In the genomic region with DNA sequence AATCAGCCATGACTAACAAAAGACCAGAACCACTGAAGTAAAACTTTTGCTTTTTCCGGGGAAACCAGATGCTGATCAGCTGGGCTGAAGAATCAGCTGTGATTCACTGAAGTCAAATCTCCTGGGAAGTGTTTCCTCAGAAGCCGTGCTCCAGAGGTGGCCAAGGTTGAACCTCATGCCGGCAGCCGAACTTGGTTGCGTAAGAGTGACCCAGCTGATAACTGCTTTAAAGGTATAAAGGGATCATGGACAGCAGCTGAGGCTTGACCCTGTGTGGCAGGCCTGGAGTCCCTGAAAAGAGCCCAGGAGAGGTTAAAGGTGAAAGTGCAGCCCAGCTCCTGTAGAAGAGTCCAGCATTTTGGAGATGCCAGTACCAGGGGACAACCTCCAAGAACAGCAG, we compare ENCODE assay signal across 9 mouse cellular contexts. TPM values are rescaled to one million over a fixed set of nuclear protein-coding genes. Genes with fewer than 3 reads are reported as not detected.
DNase-seq lines count a peak whose midpoint lies in the region; ATAC-seq and TF ChIP-seq lines count a peak whose summit lies in the region.
"Had no signal": no experiment of that assay in that cellular context is flagged by ENCODE, and none has a peak within 500 bp of the region (broad histone marks: within the 10 kb centered on the region; RNA-seq: fewer than 3 reads in every experiment).

No protein-coding gene starts in this region.

- no peak overlapping the region for H3K4me2 ChIP-seq in kidney, embryonic 15.5 days
- no peak overlapping the region for H3K4me2 ChIP-seq in intestine, postnatal 0 days (replicated peaks; ENCODE audit: low read depth)
- no peak overlapping the region for H3K4me2 ChIP-seq in stomach, embryonic 16.5 days (ENCODE audit: low read depth, low read length)

- 71% methylated on average over 5 of the region's 5 CpGs for WGBS in kidney, embryonic 15.5 days
- WGBS in intestine, postnatal 0 days: 31% methylated on average over 5 of the region's 5 CpGs
- WGBS in stomach, embryonic 16.5 days: 58% methylated on average over 5 of the region's 5 CpGs

- DNase-seq in gastrocnemius, adult 18-20 months (ENCODE audit: low spot score): peak; percentile 64
- DNase-seq in gastrocnemius, postnatal 14 days: no peak
- peak; percentile 33 to 62 for DNase-seq in kidney, postnatal 36 days
- no peak for DNase-seq in testis, postnatal 10 days (ENCODE audit: low spot score)
- DNase-seq in embryo, embryonic 11 days: no peak
- DNase-seq: cerebellum, adult 9-10 months had no signal

- TF ChIP-seq CTCF in intestine, postnatal 0 days (IDR thresholded peaks at IDR 0.05; ENCODE audit: low read depth): no peak

- H3K9ac ChIP-seq in kidney, embryonic 15.5 days: no peak overlapping the region
- H3K9ac ChIP-seq in intestine, postnatal 0 days (ENCODE audit: low read depth, low read length): no peak overlapping the region
- 0 out of 2 replicates have a peak overlapping the region, but pooled peaks have one; percentile 5 for H3K9ac ChIP-seq in stomach, embryonic 16.5 days (ENCODE audit: low read length)

- no peak overlapping the region for H3K4me3 ChIP-seq in kidney, embryonic 15.5 days (replicated peaks)
- no peak overlapping the region for H3K4me3 ChIP-seq in intestine, postnatal 0 days (ENCODE audit: low read depth, low read length)
- H3K4me3 ChIP-seq in stomach, embryonic 16.5 days (replicated peaks; ENCODE audit: low read length): no peak overlapping the region

- H3K9me3 ChIP-seq in kidney, embryonic 15.5 days (replicated peaks): no peaks in the 10 kb centered on the region
- no peaks in the 10 kb centered on the region for H3K9me3 ChIP-seq in intestine, postnatal 0 days (ENCODE audit: control insufficient read depth)
- H3K9me3 ChIP-seq in stomach, embryonic 16.5 days (replicated peaks; ENCODE audit: control insufficient read depth, low read length): no peaks in the 10 kb centered on the region

- no peaks in the 10 kb centered on the region for H3K36me3 ChIP-seq in kidney, embryonic 15.5 days
- H3K36me3 ChIP-seq in intestine, postnatal 0 days (ENCODE audit: control insufficient read depth, insufficient read depth): no peaks in the 10 kb centered on the region
- no peaks in the 10 kb centered on the region for H3K36me3 ChIP-seq in stomach, embryonic 16.5 days (ENCODE audit: control insufficient read depth, insufficient read depth, low read length)

- intact Hi-C loops in gastrocnemius, postnatal 14 days (cut with DNase I; ENCODE audit: low total_unique reads): no loop called here

- peaks cover 28% of the 10 kb centered on the region for H3K4me1 ChIP-seq in kidney, embryonic 15.5 days
- no peaks in the 10 kb centered on the region; the same call in 1 of the 2 replicates for H3K4me1 ChIP-seq in intestine, postnatal 0 days (replicated peaks; ENCODE audit: control insufficient read depth, insufficient read depth, low read length)
- peaks cover 15% of the 10 kb centered on the region for H3K4me1 ChIP-seq in stomach, embryonic 16.5 days (ENCODE audit: control insufficient read depth, insufficient read depth, low read length)

- no peaks in the 10 kb centered on the region for H3K27me3 ChIP-seq in kidney, embryonic 15.5 days
- no peaks in the 10 kb centered on the region for H3K27me3 ChIP-seq in intestine, postnatal 0 days (replicated peaks; ENCODE audit: control insufficient read depth, insufficient read depth, low read length)
- no peaks in the 10 kb centered on the region for H3K27me3 ChIP-seq in stomach, embryonic 16.5 days (ENCODE audit: control insufficient read depth, insufficient read depth, low read length)

- no peak overlapping the region for H3K27ac ChIP-seq in kidney, embryonic 15.5 days
- H3K27ac ChIP-seq in intestine, postnatal 0 days (ENCODE audit: low read depth, low read length): peak overlapping the region; percentile 24; the same call in 1 of the 2 replicates
- peak overlapping the region; percentile 34; the same call in 1 of the 2 replicates for H3K27ac ChIP-seq in stomach, embryonic 16.5 days (ENCODE audit: low read length)

- no peak for ATAC-seq in kidney, embryonic 15.5 days (replicated peaks; ENCODE audit: low FRiP score)
- no peak; the same call in 1 of the 2 replicates for ATAC-seq in intestine, postnatal 0 days
- no peak for ATAC-seq in stomach, embryonic 16.5 days (ENCODE audit: insufficient read depth, low FRiP score)

RNA-seq across cellular contexts. Expression of a gene that starts 3.9 kb away (rescaled TPM):
- 10 to 100 TPM in 1 of 2 experiments, 1 to 10 TPM in 1; 9.0 to 28.2 TPM for total RNA-seq in gastrocnemius, adult 18-20 months (2021)
- total RNA-seq in gastrocnemius, postnatal 14 days (2021): 100 to 1,000 TPM in 1 of 2 experiments, 10 to 100 TPM in 1; 54.6 to 180 TPM
- 4.2 and 4.7 TPM in 2 replicates for polyA plus RNA-seq in kidney, embryonic 15.5 days (2015; fragmentation: Nextera tagmentation; extraction: Ambion mirVana)
- 1.3 and 1.8 TPM in 2 replicates for polyA plus RNA-seq in intestine, postnatal 0 days (2015; fragmentation: Nextera tagmentation; extraction: Ambion mirVana)
- polyA plus RNA-seq in stomach, embryonic 16.5 days (2015; fragmentation: Nextera tagmentation; extraction: Ambion mirVana): 2.7 and 3.9 TPM in 2 replicates

RNA-seq across cellular contexts. Expression of a gene that starts 8.4 kb away (rescaled TPM):
- total RNA-seq in gastrocnemius, adult 18-20 months (2021): 100 to 1,000 TPM; 150 to 187 TPM
- total RNA-seq in gastrocnemius, postnatal 14 days (2021): 100 to 1,000 TPM; 214 to 276 TPM
- polyA plus RNA-seq in kidney, embryonic 15.5 days (2015; fragmentation: Nextera tagmentation; extraction: Ambion mirVana): 1,170 and 1,259 TPM in 2 replicates
- 2,493 and 2,543 TPM in 2 replicates for polyA plus RNA-seq in intestine, postnatal 0 days (2015; fragmentation: Nextera tagmentation; extraction: Ambion mirVana)
- polyA plus RNA-seq in stomach, embryonic 16.5 days (2015; fragmentation: Nextera tagmentation; extraction: Ambion mirVana): 2,126 and 2,216 TPM in 2 replicates

RNA-seq across cellular contexts. Expression of a gene that starts 23.3 kb away (rescaled TPM):
- total RNA-seq in gastrocnemius, adult 18-20 months (2021): 10 to 100 TPM; 12.3 to 15.3 TPM
- 10 to 100 TPM; 21.6 to 24.0 TPM for total RNA-seq in gastrocnemius, postnatal 14 days (2021)
- polyA plus RNA-seq in kidney, embryonic 15.5 days (2015; fragmentation: Nextera tagmentation; extraction: Ambion mirVana): 19.4 and 22.8 TPM in 2 replicates
- polyA plus RNA-seq in intestine, postnatal 0 days (2015; fragmentation: Nextera tagmentation; extraction: Ambion mirVana): 11.7 and 12.5 TPM in 2 replicates
- polyA plus RNA-seq in stomach, embryonic 16.5 days (2015; fragmentation: Nextera tagmentation; extraction: Ambion mirVana): 32.9 TPM in 2 replicates

RNA-seq across cellular contexts. Expression of a gene that starts 43.3 kb away (rescaled TPM):
- total RNA-seq in gastrocnemius, adult 18-20 months (2021): 10 to 100 TPM; 44.1 to 49.5 TPM
- total RNA-seq in gastrocnemius, postnatal 14 days (2021): 10 to 100 TPM; 43.4 to 44.6 TPM
- polyA plus RNA-seq in kidney, embryonic 15.5 days (2015; fragmentation: Nextera tagmentation; extraction: Ambion mirVana): 75.9 and 77.2 TPM in 2 replicates
- 31.1 and 31.6 TPM in 2 replicates for polyA plus RNA-seq in intestine, postnatal 0 days (2015; fragmentation: Nextera tagmentation; extraction: Ambion mirVana)
- 59.5 and 62.4 TPM in 2 replicates for polyA plus RNA-seq in stomach, embryonic 16.5 days (2015; fragmentation: Nextera tagmentation; extraction: Ambion mirVana)

RNA-seq across cellular contexts. Expression of a gene that starts 45.2 kb away (rescaled TPM):
- total RNA-seq in gastrocnemius, adult 18-20 months (2021): 1 to 10 TPM; 4.6 to 8.3 TPM
- total RNA-seq in gastrocnemius, postnatal 14 days (2021): 1 to 10 TPM; 5.0 to 6.4 TPM
- polyA plus RNA-seq in kidney, embryonic 15.5 days (2015; fragmentation: Nextera tagmentation; extraction: Ambion mirVana): 16.2 and 17.7 TPM in 2 replicates
- polyA plus RNA-seq in intestine, postnatal 0 days (2015; fragmentation: Nextera tagmentation; extraction: Ambion mirVana): 10.0 and 10.4 TPM in 2 replicates
- 10.7 and 10.8 TPM in 2 replicates for polyA plus RNA-seq in stomach, embryonic 16.5 days (2015; fragmentation: Nextera tagmentation; extraction: Ambion mirVana)

Comparison
In these comparisons a context has a peak if more than half of its experiments do, and no peak if none do; other contexts are left out.
1. DNase-seq: peak in gastrocnemius, adult 18-20 months (single experiment) and kidney, postnatal 36 days (2 of 2); none in gastrocnemius, postnatal 14 days (single experiment), testis, postnatal 10 days (single experiment) and embryo, embryonic 11 days (single experiment).